Comparison of ENCODE assay signal across 12 mouse cellular contexts in genomic region chr7:49076283-49076694, GRCm38 (mm10).
A peak's percentile ranks its signal among the peaks of the same experiment; 100 is the strongest.
DNase-seq lines count a peak whose midpoint lies in the region; ATAC-seq and TF ChIP-seq lines count a peak whose summit lies in the region.
"Had no signal": no experiment of that assay in that cellular context is flagged by ENCODE, and none has a peak within 500 bp of the region (broad histone marks: within the 10 kb centered on the region; RNA-seq: fewer than 3 reads in every experiment).

No protein-coding gene starts in this region.

- no peaks in the 10 kb centered on the region for H3K79me2 ChIP-seq in myocyte (ENCODE audit: control insufficient read depth, insufficient read depth)

- H3K27ac ChIP-seq in hindbrain, embryonic 13.5 days: peak overlapping the region; percentile 70
- H3K27ac ChIP-seq: gastrocnemius, adult 2 months; limb, embryonic 10.5 days; liver, embryonic 15.5 days had no signal

- H3ac ChIP-seq in myocyte (ENCODE audit: control insufficient read depth, insufficient read length): no peak overlapping the region

- H3K4me3 ChIP-seq in hindbrain, embryonic 13.5 days: no peak overlapping the region
- H3K4me3 ChIP-seq in myocyte: no peak overlapping the region
- H3K4me3 ChIP-seq: gastrocnemius, adult 2 months; limb, embryonic 10.5 days; liver, embryonic 15.5 days had no signal

- DNase-seq in left cerebral cortex, postnatal 14 days (ENCODE audit: low spot score in 2 of 2): peak; percentile 33 to 52
- DNase-seq in left cerebral cortex, postnatal 4 days: no peak
- DNase-seq in brain, adult 2 months (ENCODE audit: low read depth, low spot score): peak; percentile 85
- no peak for DNase-seq in testis, postnatal 14 days (ENCODE audit: low spot score)
- DNase-seq: adrenal gland, postnatal 14 days; gastrocnemius, adult 2 months; kidney, adult 18-20 months had no signal

- no peak overlapping the region for H3K4me2 ChIP-seq in hindbrain, embryonic 13.5 days
- no peak overlapping the region for H3K4me2 ChIP-seq in myocyte (ENCODE audit: low read depth)
- H3K4me2 ChIP-seq: liver, embryonic 15.5 days had no signal

- ATAC-seq in hindbrain, embryonic 13.5 days (ENCODE audit: low FRiP score): no peak
- ATAC-seq in erythroid progenitor cell, adult 5-6 weeks (replicated peaks; ENCODE audit: low FRiP score, poor library complexity, severe bottlenecking): no peak

- H3K4me1 ChIP-seq in hindbrain, embryonic 13.5 days (replicated peaks): peaks cover 77% of the 10 kb centered on the region
- H3K4me1 ChIP-seq: liver, embryonic 15.5 days had no signal

- WGBS in hindbrain, embryonic 13.5 days: 23% methylated on average over 8 of the region's 8 CpGs

- intact Hi-C loops in left cerebral cortex, postnatal 14 days (cut with DNase I): no loop called here
- intact Hi-C loops in left cerebral cortex, postnatal 4 days (cut with DNase I): no loop called here

- H3K27me3 ChIP-seq in hindbrain, embryonic 13.5 days: no peaks in the 10 kb centered on the region
- H3K27me3 ChIP-seq in myocyte (ENCODE audit: control insufficient read depth, insufficient read depth, insufficient read length): no peaks in the 10 kb centered on the region

- H3K9me3 ChIP-seq in hindbrain, embryonic 13.5 days: no peaks in the 10 kb centered on the region
- H3K9me3 ChIP-seq: limb, embryonic 10.5 days; liver, embryonic 15.5 days had no signal

- H3K36me3 ChIP-seq in hindbrain, embryonic 13.5 days: no peaks in the 10 kb centered on the region
- H3K36me3 ChIP-seq in myocyte (ENCODE audit: control insufficient read depth, insufficient read depth): no peaks in the 10 kb centered on the region
- H3K36me3 ChIP-seq: limb, embryonic 10.5 days; liver, embryonic 15.5 days had no signal

- no peak for TF ChIP-seq POLR2A in myocyte (IDR thresholded peaks at IDR 0.05; ENCODE audit: insufficient read length, low read depth)

- H3K9ac ChIP-seq in hindbrain, embryonic 13.5 days: peak overlapping the region; percentile 26; the same call in 1 of the 2 replicates
- H3K9ac ChIP-seq: liver, embryonic 15.5 days had no signal

TF ChIP-seq in myocyte, 11 proteins besides CTCF, POLR2A, EP300 and RAD21:
- TF ChIP-seq CEBPB (IDR thresholded peaks at IDR 0.05; ENCODE audit: insufficient read depth, poor library complexity, severe bottlenecking): 0 out of 2 replicates have a peak, but pooled peaks have one; percentile 18
- peak in 1 of 3 experiments; percentile 69 for TF ChIP-seq MYOG (IDR thresholded peaks at IDR 0.05; ENCODE audit: control insufficient read depth in 1 of 3, insufficient read depth in 1 of 3, insufficient read length in 2 of 3, low read depth in 2 of 3)
- TF ChIP-seq TCF3 (IDR thresholded peaks at IDR 0.05; ENCODE audit: insufficient read length, low read depth): no peak
- no peak for TF ChIP-seq E2F4 (IDR thresholded peaks at IDR 0.05; ENCODE audit: insufficient read depth)
- TF ChIP-seq MYOD1 (IDR thresholded peaks at IDR 0.05; ENCODE audit: control insufficient read depth in 1 of 3, insufficient read length in 2 of 3, low read depth in 2 of 3): peak in 1 of 3 experiments; percentile 75
- no peak for TF ChIP-seq POLR2AphosphoS2 (IDR thresholded peaks at IDR 0.05; ENCODE audit: insufficient read length, low read depth)

Comparison
In these comparisons a context has a peak if more than half of its experiments do, and no peak if none do; other contexts are left out.
1. DNase-seq: peak in left cerebral cortex, postnatal 14 days (2 of 2) and brain, adult 2 months (single experiment); none in left cerebral cortex, postnatal 4 days (single experiment) and testis, postnatal 14 days (single experiment).